Mouse (Mus musculus) retina, postnatal 1 day (tissue): Measurements from ENCODE around the gene Ano6.

Experiments
- DNase-seq: peaks from one replicate; pipeline ENCODE4 v3.0.0-alpha.2; 2012

Ano6 gene

GRCm38 (mm10) chr15:95798266-95798665 is 7.6 kb downstream of the Ano6 start:
- DNase-seq: no peak

DNA sequence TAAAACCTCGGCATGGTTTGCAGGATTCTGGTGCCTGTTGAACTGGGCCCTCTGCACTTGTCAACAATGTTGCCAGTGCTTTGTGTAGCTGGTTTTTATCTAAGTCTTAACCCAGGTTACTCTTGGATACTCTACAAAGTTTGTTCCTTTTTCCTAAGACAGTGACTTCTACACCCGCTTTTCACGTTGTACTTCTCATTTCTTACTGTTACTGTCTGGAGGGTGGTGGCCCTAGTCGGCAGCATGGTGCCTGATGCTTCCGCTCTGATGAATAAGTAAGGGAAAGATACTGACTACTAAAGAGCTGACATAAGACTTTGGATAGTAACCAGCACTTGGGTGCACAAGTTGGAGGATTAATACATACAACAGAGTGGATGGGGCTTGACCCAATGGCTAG is 9.0 kb downstream of the Ano6 start:
- no peak for DNase-seq

- DNase-seq: no peak
These were observed 9.4 kb downstream of the Ano6 start for GRCm38 (mm10) chr15:95800051-95800450.

- DNase-seq: no peak
These were observed 10.8 kb downstream of the Ano6 start for GRCm38 (mm10) chr15:95801261-95801979.

- DNase-seq: no peak
These were observed 11.5 kb downstream of the Ano6 start for GRCm38 (mm10) chr15:95802140-95802539.

GRCm38 (mm10) chr15:95802762-95803161 is 12.1 kb downstream of the Ano6 start:
- DNase-seq: no peak

DNA sequence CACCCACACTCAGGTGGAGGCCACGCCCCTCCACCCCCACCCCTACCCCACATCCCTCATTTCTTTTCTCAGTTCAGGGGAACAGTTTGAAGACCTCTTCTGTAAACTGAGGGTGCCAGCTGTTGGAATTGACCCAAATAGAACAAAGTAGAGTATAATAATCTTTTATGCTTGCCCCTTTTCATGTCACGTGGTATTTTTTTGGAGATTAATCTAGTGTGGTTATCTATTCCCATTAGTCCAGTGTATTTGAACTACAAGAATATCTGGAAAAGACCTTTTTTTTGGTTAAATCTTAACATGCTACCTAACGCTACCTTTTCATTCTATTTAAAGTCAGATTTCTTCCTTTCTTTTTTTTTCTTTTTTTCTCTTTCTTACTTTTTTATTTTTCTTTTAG is 12.8 kb downstream of the Ano6 start:
- DNase-seq: no peak

DNA sequence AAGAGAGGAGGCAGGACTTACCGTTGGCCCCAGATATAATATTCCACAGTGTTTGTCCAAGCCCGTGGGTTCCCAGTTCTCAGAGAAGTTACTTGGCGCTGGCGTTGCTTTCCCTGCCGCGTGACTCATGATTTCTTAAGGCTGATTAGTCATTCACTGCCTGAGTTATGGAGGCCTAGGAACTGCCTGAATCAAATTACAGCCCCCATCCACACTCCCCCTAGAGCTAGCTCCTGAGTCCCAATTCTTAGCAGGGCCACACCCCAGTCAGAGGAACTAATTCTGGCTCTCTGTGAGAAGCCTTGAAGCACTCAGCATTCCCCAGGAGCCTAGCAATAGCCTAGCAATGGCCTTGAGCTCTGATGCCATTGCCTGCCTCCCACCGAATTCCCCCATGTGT is 13.6 kb downstream of the Ano6 start:
- no peak for DNase-seq

- DNase-seq: peak; percentile 26
These were observed 14.4 kb downstream of the Ano6 start for GRCm38 (mm10) chr15:95805022-95805471.

- DNase-seq: no peak
These were observed 17.3 kb downstream of the Ano6 start for GRCm38 (mm10) chr15:95807908-95808307.

DNA sequence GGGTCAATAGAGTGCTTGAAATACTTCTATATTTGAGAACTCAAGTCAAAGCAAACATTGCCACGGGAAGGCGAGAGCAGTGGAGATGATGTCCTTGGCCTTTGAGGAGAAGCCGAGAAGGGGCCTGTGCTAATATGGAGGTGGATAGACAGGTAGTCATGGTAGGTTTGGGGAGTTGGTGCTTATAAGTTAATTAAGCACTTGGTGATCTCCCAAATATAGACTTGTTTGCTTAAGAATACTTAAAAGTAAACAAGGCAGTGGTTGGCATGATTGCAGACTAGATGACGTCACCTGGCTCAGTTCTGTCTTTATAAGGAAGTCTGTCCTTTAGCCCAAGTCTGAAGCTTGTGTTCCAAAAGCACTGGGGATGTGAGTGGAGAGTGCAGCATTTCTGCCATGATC is 19.7 kb downstream of the Ano6 start:
- no peak for DNase-seq

GRCm38 (mm10) chr15:95812821-95813571 is 22.4 kb downstream of the Ano6 start:
- DNase-seq: no peak

DNA sequence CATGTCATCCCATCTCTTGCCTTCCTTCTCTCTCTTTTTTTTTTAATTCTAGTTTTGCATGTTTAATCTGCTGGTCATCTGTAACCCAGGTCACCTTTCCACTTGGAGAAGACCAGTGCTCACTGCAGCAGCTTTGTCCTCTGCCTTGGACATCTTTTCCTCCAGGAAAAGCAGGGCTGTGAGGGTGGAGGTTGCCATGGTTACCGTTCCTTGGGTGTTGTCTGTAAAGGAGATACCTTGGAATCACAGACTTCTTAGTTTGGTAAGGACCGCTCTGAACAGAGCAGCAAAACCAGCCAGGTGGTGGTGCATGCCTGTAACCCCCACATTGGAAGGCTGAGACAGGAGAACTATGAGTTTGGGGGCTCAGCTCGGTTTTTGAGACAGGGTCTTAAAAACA is 26.9 kb downstream of the Ano6 start:
- DNase-seq: no peak

DNA sequence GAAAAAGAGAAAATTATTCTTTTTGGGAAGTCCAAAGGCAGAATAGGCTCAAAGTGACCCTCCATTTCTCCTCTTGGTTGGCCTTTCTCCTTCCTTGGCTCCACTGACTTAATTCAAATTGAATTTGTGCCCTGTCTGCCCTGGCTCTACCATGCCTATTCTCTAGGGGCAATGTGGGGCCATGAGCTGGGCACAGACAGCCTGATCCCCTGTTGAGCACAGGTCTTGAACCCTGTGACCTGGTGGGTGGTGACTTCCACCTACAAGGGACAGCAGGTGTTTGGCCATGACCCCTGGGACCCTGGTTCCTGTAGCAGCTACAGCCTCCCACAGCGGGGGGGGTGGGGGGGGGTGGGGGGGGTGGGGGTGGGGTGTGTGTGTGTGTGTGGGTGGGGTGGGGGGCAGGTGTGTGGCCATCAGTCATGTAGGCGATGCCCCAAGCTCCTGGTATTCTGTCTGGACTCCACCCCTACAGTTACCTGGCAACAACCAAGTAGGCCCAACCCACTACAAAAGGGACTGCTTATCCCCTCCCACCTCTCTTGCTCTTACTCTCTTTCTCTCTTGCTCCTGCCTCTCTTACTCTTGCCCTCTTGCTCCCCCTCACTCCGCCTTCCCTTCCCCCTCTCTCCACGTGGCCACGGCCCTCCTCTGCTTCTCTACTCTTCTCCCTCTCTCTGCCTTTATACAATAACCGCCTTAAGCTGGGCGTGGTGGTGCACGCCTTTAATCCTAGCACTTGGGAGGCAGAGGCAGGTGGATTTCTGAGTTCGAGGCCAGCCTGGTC is 28.8 kb downstream of the Ano6 start:
- DNase-seq: no peak

DNA sequence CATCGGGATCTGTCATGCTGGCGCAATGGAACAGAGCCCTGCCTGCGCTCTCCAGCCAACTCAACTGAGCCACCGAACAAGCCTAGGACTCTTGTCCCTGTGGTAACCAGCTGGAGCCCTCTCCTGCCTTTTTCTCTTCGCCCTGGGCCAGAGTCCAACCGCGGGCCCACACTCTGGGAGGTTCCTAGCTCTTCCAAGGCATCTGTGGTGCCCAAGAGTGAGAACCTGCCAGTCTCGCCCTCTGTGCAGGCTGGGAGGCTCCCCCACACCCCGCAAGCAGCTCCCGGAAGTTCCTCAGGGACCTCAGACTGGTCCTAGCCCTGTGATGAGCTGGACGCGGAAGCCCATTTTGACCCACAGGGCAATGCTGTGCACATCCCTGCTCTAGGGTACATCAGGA is 29.5 kb downstream of the Ano6 start:
- DNase-seq: no peak

DNA sequence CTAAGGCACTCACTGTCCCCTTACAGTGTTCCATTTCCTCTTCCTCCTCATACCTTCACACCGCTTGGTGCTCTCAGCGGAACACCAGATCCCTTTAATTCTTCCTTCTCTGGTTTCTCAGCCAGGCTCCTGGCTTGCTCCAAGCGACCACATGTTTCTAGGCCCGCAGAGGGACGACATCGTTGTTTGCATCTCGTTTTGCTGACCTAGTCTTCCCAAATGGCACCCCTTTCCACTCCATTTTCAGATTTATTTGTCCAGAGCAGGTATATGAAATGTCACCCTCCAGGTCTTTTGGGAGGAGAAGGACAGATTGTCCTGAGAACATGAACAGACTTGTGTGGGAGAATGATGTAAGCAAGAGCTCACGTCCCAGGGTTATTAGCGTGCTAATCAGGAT is 30.0 kb downstream of the Ano6 start:
- no peak for DNase-seq

GRCm38 (mm10) chr15:95822099-95822498 is 31.5 kb downstream of the Ano6 start:
- DNase-seq: no peak

DNA sequence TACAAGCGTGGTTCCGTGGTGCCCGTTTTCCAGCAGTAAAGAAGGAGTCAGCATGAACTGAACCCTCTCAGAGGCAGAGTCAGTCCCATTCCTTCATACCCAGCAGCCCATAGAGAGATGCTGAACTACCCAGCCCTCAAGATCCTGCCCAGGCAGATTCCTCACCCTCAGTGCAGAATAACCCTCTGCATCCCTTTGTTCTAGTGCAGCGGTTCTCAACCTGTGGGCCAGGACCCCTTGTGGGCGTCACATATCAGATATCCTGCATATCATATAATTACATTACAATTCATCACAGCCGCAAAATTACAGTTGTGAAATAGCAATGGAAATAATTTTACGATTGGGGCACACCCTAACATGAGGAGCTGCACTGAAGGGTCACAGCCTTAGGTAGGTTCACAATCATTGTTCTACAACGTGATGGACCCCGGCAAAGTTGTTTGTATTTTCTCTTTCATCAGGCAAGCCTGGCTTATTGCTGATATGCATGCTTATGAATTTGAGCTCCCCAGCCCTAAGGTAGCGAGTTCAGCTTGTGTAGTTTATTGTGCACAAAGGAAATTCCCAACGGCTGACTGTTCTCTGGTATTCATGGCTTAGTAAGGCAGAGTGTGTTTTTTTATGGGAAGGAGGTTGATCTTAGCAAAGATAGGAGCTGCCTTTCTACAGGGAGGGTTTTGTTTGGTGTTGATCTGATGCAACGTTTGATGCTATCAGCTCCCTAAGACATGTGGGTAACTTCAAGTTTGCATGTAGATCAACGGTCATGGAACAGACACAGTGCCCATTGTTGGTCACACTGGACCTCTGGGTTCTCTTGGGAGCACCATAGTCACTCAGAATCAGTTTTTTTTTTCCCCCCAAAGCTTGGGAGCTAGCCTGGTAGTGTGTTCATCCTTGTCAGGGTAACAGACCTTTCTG is 33.0 kb downstream of the Ano6 start:
- no peak for DNase-seq

DNA sequence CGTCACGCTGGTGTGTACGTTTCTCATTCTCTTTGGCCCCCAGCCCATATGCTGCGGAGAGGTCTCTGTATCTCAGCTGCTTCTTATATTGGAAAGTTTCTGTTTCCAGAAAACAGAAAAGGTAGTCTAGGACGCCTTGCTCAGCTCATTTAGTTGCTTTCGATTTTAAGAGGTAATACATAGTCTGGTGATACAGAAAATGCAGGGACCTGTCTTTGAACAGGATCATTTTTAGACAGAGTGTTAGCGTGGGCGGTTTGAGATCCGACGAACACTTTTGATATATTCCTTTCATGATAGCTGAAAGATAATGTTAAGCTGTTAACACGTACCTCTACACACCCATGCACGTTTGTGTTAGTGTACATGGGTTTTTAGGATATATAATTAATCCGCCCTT is 35.9 kb downstream of the Ano6 start:
- no peak for DNase-seq

- peak; percentile 52 for DNase-seq
These were observed 36.9 kb downstream of the Ano6 start for GRCm38 (mm10) chr15:95827465-95827971.

DNA sequence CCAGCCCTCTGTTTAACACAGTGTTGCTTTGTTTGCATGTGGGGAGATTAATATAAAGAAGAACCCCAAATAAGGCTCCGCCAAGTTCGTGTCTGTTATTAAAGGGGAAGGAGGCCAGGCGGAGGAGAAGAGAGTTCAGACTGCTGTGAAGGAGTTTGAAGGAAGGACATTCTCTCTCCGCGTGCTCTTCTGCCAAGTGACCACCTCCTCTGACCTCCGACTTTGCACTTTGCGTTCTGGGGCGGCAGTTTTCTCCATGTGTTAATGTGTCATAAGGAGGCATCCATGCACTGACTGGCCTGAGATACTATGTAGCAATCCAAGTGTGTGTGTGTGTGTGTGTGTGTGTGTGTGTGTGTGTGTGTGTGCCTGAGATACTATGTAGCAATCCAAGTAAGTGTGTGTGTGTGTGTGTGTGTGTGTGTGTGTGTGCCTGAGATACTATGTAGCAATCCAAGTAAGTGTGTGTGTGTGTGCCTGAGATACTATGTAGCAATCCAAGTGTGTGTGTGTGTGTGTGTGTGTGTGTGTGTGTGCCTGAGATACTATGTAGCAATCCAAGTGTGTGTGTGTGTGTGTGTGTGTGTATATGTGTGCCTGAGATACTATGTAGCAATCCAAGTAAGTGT is 37.5 kb downstream of the Ano6 start:
- peak; percentile 20 for DNase-seq
